Mouse (Mus musculus) embryonic facial prominence, embryonic 10.5 days (tissue): ENCODE data around the gene Ap4s1. TPM values are rescaled to one million over a fixed set of nuclear protein-coding genes. Genes with fewer than 3 reads are reported as not detected.
"Not testable (repeated sequence)": the region's sequence is repeated elsewhere in the genome, so short reads cannot be mapped to it uniquely, and the experiment has no call there.

Source experiments
- DNase-seq: peaks from one replicate; pipeline ENCODE4 v3.0.0-alpha.2; 2017; ENCODE audit warnings: low spot score
- H3K27ac ChIP-seq: fragments of 300-500 bp; sonication (generic); replicated peaks from 2 replicates; pipeline ENCODE4 v1.5.1; 2016; ENCODE audit warnings: mild to moderate bottlenecking
- H3K27me3 ChIP-seq: fragments of 300-500 bp; sonication (generic); replicated peaks from 2 replicates; pipeline ENCODE4 v1.6.1; 2016; ENCODE audit warnings: low read depth, mild to moderate bottlenecking; ENCODE audit not compliant: poor library complexity, severe bottlenecking
- H3K36me3 ChIP-seq: fragments of 300-500 bp; sonication (generic); replicated peaks from 2 replicates; pipeline ENCODE4 v1.6.1; 2016; ENCODE audit warnings: mild to moderate bottlenecking, moderate library complexity
- H3K4me1 ChIP-seq: fragments of 300-500 bp; sonication (generic); 2 replicates; pipeline ENCODE4 v1.6.1; 2016
- H3K4me3 ChIP-seq: fragments of 300-500 bp; sonication (generic); 2 replicates; pipeline ENCODE4 v1.5.1; 2016; ENCODE audit warnings: mild to moderate bottlenecking, moderate library complexity
- H3K9me3 ChIP-seq: fragments of 300-500 bp; sonication (generic); 2 replicates; pipeline ENCODE4 v1.6.1; 2016; ENCODE audit warnings: mild to moderate bottlenecking
- WGBS: fragments of 180-500 bp; shearing (Covaris S2); methylation state at CpG from one replicate; pipeline ENCODE4 v1.1.7; 2016; 5-methylcytosine and 5-hydroxymethylcytosine counted together
- polyA plus RNA-seq: library from polyadenylated mRNA; unstranded; fragments of >200 nt; fragmentation: Nextera tagmentation; extraction: Ambion mirVana; gene quantifications from 2 replicates; pipeline ENCODE4 v1.2.1, GENCODE M21; 2016

Gene Ap4s1
- 35.3 and 35.8 TPM in 2 replicates for polyA plus RNA-seq

DNA sequence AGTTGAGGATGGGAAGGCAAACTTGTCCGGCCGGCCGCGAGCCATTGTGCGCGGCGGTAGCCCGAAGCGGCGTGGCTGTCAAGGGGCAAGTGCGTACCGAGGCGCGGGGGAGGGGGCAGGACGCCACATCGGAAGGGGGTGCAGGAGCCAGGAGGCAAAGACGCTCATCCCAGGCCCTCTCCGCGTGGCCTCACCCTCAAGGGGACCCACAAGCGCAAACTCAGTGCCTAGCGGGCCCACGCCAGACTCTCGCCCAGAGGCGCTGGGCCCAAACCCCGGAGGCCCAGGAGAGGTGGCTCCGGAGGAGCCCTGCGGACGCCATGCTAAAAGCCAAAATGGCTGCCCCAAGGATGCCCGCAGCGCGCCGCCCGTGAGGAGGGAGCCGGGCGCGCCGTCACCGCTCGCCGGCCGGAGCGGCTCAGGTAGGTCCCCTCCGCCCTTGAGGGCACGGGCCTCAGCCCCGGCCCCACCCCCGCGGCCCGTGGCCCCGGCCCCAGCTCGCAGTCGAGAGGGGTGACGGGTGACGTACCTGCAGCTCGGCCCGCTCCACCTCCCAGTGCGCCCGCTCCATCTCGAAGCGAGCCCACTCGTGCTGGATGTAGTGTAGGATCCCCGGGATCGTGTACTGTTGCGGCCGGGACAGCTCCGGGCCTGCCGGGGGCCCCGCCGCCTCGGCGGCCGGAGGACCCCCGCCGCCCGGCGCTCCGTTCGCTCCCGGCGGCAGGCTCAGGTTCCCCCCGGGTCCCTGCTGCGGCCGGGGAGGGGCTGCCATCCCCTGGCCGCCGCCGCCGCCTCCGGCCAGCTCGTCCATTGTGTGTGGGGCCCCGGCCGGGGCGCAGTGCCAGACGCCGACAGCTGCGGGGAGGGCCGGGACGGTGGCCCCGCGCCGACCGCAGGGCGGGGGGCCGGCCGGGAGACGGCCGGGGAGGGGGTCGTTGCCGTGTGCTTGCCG lies at the start of gene Ap4s1:
TSS of gene Ap4s1 (plus strand) at position 141 of the 952 bp plus-strand sequence.
- peak; percentile 84 for DNase-seq
- no peaks in the 10 kb centered on the region for H3K9me3 ChIP-seq
- H3K36me3 ChIP-seq, result no peaks in the 10 kb centered on the region
- H3K4me3 ChIP-seq, result peak within 1 kb of the TSS; percentile 98
- peaks cover 17% of the 10 kb centered on the region for H3K4me1 ChIP-seq
- under 1% methylated on average over 108 of the region's 108 CpGs for WGBS
- H3K27ac ChIP-seq, result peak within 1 kb of the TSS; percentile 100
- H3K27me3 ChIP-seq, result no peaks in the 10 kb centered on the region

DNA sequence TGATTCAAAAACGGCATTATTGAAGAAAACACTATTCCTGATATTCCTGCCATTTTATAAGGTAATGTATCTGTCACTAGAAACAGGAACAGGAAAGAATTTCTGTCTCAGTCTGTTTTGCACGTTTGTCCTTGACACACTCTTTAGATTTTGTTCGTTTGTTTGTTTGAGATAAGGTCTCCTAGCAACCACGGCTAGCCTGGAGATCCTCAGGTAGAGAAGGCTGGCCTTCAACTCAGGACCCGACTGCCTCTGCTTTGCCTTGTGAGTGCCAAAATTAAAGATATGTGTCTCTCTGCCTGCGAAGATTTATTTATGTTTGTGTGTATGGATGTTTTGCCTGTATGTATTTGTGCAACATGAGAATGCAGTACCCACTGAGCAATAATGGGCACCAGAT lies 49.0 kb upstream of the Ap4s1 start:
- no peak for DNase-seq
- H3K9me3 ChIP-seq, result no peaks in the 10 kb centered on the region
- 74% methylated on average over 6 of the region's 6 CpGs for WGBS

DNA sequence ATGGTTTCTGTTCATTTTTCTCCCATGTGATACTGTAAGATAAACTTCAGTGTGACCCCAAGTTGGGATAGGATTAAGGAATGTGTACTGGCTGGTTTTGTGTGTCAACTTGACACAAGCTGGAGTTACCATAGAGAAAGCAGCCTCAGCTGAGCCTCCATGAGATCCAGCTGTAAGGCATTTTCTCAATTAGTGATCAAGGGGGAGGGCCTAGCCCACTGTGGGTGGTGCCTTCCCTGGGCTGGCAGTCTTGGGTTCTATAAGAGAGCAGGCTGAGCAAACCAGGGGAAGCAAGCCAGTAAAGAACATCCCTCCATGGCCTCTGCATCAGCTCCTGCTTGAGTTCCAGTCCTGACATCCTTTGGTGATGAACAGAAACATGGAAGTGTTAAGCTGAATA lies 41.4 kb upstream of the Ap4s1 start:
- not testable (repeated sequence) for H3K9me3 ChIP-seq, H3K4me3 ChIP-seq, H3K4me1 ChIP-seq, H3K27ac ChIP-seq, H3K27me3 ChIP-seq
- peaks cover 70% of the 10 kb centered on the region for H3K36me3 ChIP-seq
- DNase-seq, result peak; percentile 50

More for the DNA sequence above, 49.0 kb upstream of the Ap4s1 start:
- no peaks in the 10 kb centered on the region for H3K4me1 ChIP-seq
- H3K27ac ChIP-seq, result no peak overlapping the region
- no peaks in the 10 kb centered on the region for H3K27me3 ChIP-seq
- H3K4me3 ChIP-seq, result no peak overlapping the region
- H3K36me3 ChIP-seq, result peaks cover 29% of the 10 kb centered on the region

DNA sequence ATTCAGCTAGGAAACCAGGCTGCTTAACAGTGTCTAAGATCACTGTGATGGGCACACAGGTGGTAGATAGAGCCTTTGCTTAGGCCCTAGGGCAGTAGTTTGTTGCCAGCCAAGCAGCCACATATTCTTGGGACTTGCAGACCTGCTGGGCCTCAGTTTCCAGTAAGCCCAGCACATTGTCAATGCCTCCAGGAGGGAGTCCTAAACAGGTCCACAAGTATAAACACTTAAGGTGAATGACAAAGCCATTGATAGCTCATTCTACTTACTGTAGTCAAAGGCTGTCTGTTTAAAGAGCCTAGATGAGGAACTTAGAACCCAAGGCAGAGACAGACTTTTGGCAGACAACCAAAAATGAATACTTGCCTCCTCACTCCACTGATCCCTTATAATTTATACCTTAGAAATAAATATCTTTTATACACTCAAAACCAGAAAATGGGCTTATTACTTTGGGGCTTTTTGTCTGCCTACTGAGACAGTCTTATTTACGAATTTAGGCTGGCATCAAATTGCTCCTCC lies 34.8 kb upstream of the Ap4s1 start:
- H3K27me3 ChIP-seq, result no peaks in the 10 kb centered on the region
- 85% methylated on average over 1 of the region's 1 CpGs for WGBS
- peaks cover 33% of the 10 kb centered on the region for H3K36me3 ChIP-seq

DNA sequence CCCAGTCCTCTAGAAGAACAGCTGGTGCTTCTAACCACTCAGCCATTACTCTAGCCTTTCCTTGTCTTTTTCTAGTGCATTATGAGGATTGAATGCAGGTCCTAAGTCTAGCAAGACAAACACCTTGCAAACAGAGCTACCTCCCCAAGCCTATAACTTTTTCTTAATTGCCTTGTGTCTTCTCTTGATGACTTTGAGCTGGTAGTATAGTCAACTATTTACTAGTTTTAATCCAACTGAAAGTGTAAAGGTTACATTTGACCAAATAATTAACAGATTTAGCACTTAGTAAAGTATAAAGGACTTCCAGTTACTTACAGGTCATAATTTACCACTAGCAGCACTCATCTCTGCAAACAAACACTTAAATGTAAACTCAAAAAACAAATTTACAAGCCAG lies 27.8 kb upstream of the Ap4s1 start:
- H3K9me3 ChIP-seq, result no peaks in the 10 kb centered on the region
- H3K27me3 ChIP-seq, result no peaks in the 10 kb centered on the region
- no peak overlapping the region for H3K4me3 ChIP-seq
- no peaks in the 10 kb centered on the region for H3K36me3 ChIP-seq
- H3K4me1 ChIP-seq, result peaks cover 14% of the 10 kb centered on the region
- DNase-seq, result no peak
- H3K27ac ChIP-seq, result no peak overlapping the region

More for the DNA sequence above, 34.8 kb upstream of the Ap4s1 start:
- no peak overlapping the region for H3K27ac ChIP-seq
- no peak overlapping the region for H3K4me3 ChIP-seq
- H3K9me3 ChIP-seq, result no peaks in the 10 kb centered on the region
- no peak for DNase-seq
- no peaks in the 10 kb centered on the region for H3K4me1 ChIP-seq

DNA sequence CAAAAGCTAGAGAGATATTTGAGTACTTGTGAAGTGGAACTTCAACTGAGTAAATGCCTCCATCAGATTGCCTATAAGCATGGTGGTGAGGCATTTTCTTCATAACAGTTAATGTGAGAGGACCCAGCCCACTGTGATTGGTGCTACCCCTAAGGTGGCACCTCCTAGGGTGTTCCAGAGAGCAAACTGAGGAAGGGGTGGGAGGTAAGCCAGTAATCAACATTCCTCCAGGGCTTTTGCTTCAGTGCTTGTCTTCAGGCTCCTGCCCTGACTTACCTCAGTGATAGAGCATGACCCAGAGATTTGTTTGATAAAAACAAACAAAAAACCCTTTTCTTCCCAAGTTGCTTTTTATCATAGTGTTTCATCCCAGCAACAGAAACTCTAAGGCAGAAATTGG lies 26.9 kb upstream of the Ap4s1 start:
- H3K4me3 ChIP-seq, result no peak overlapping the region
- no peak for DNase-seq
- no peaks in the 10 kb centered on the region for H3K27me3 ChIP-seq
- no peaks in the 10 kb centered on the region for H3K9me3 ChIP-seq
- H3K36me3 ChIP-seq, result no peaks in the 10 kb centered on the region
- peaks cover 14% of the 10 kb centered on the region for H3K4me1 ChIP-seq
- no peak overlapping the region for H3K27ac ChIP-seq

DNA sequence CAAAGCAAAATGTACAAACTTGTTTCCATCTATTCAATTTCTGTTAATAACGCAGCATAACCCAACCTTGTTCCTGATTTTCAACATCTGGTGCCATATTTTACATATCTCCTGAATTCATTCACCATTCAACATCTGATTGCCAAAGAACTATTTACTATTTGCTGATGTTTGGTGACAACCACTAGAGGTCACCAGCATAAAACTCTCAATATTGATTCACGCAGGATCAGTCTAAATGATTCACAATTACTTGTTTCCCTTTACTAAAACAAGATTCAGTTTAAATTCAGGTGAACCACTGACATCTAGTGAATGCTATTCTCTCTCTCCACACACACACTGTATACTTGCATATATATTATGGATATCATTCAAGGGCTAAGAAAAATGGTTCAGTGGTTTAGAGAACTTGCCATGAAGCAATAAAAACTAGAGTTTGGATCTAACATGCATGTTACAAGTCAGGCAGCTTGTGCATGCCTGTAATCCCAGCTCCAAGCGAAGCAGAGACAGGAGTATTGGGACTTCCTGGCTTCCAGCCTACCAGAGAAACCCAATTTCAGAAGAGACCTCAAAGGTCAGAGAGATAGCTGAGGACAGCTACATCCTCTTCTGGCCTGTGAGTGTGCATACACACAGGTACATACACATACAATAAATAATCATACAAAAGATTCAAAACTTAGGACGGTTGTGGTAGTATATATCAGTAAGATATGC lies 24.0 kb upstream of the Ap4s1 start:
- Histone ChIP-seq H3K27me3 (no peaks in the 10 kb centered on the region), H3K9me3 (no peaks in the 10 kb centered on the region), H3K4me3 (no peak overlapping the region), H3K36me3 (no peaks in the 10 kb centered on the region), H3K4me1 (peaks cover 14% of the 10 kb centered on the region), H3K27ac (no peak overlapping the region)
- no peak for DNase-seq
- 82% methylated on average over 4 of the region's 4 CpGs for WGBS

DNA sequence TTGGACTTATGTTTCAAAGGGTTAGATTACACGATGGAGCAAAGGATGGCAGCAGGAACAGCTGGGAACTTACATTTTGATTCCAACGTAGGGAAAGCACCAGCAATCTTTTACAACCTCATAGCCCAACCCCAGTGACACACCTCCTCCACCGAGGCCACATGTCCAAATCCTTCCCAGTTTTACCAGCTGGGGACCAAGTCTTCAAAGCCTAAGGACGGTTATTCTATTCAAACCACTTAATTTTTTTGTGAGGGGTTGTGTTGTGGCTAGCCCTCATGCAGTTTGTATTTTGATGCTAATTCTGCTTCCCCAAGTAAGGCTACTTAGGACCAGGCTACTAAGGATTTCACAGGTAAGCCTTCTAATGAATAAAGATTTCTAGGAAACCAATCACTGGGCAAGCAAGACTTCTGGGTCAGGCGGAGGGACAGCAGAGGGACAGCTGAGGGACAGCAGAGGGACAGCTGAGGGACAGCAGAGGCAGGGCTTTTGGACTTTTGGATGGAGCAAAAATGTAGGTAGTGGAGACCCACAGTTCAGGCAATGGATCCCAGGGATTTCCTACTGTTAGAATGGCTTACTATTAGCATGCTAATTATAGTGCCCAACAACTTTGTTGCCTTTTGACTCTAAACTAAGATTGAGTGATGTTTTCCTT lies 19.5 kb upstream of the Ap4s1 start:
- no peak overlapping the region for H3K27ac ChIP-seq
- peaks cover 9% of the 10 kb centered on the region; the same call in 1 of the 2 replicates for H3K4me1 ChIP-seq
- 35% methylated on average over 5 of the region's 5 CpGs for WGBS
- no peak for DNase-seq
- no peaks in the 10 kb centered on the region for H3K36me3 ChIP-seq
- H3K4me3 ChIP-seq, result no peak overlapping the region
- no peaks in the 10 kb centered on the region for H3K9me3 ChIP-seq
- H3K27me3 ChIP-seq, result no peaks in the 10 kb centered on the region

DNA sequence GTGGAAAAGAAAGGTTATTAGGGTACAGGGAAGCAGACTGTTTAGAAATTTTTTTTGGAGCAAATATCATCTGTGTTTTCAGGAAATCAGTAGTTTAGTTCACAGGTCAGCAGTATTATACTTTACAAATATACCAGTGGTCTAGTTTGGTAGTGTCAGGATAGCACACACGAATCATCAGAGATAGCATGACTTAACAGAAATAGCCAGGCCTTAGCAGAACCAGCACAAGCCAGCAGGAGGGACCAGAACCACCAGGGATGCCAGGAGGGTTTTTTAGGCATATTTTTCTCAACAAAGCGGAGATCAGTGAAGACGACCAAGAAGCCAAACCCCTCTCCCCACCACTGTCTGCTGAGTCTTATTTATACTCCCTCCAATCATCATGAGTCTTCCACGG lies 17.6 kb upstream of the Ap4s1 start:
- H3K36me3 ChIP-seq, result no peaks in the 10 kb centered on the region
- no peak overlapping the region for H3K27ac ChIP-seq
- H3K4me1 ChIP-seq, result peaks cover 9% of the 10 kb centered on the region; the same call in 1 of the 2 replicates
- no peaks in the 10 kb centered on the region for H3K9me3 ChIP-seq
- H3K4me3 ChIP-seq, result no peak overlapping the region
- no peak for DNase-seq
- H3K27me3 ChIP-seq, result no peaks in the 10 kb centered on the region
- WGBS, result 75% methylated on average over 4 of the region's 4 CpGs

DNA sequence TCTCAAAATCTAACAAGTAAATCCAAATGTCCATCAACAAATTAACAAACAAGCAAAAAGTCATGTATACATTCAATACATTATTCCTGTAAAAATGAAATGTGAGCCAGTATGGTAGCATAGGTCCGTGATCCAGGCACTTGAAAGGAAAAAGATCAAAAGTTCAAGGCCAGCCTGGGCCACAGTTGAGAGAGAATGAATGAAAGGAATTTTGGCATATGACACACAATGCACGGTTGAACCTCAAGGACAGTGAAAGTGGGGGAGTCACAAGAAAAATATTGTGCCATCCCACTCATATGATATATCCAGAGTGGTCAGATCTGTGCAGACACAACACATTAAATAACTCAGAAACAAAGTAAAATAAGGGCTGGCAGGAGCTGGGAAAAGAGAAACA lies 14.4 kb upstream of the Ap4s1 start:
- no peak overlapping the region for H3K27ac ChIP-seq
- no peak overlapping the region for H3K4me3 ChIP-seq
- H3K36me3 ChIP-seq, result peaks cover 3% of the 10 kb centered on the region; the same call in 1 of the 2 replicates
- H3K9me3 ChIP-seq, result no peaks in the 10 kb centered on the region
- peaks cover 9% of the 10 kb centered on the region; the same call in 1 of the 2 replicates for H3K4me1 ChIP-seq
- DNase-seq, result no peak
- 67% methylated on average over 2 of the region's 2 CpGs for WGBS
- H3K27me3 ChIP-seq, result no peaks in the 10 kb centered on the region

DNA sequence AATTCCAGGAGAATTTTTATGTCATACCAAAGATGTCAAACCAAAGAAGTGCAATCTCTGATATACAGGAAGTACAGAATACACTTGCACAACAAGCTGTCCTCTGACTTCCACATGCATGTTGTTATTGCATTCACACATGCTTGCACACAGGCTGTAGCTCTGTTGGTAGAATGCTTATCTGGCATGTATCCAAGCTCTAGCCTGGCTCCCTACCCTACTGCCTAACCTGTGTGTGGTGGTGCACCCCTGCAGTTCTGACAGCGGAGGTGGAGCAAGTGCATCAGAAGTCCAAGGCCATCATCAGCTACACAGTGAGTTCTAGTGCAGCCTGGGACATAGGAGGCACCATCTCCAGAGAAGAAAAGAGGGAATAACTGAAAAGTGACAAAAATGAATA lies 12.0 kb upstream of the Ap4s1 start:
- Histone ChIP-seq H3K4me3 (no peak overlapping the region), H3K27ac (no peak overlapping the region), H3K4me1 (peaks cover 4% of the 10 kb centered on the region; the same call in 1 of the 2 replicates), H3K27me3 (no peaks in the 10 kb centered on the region), H3K9me3 (no peaks in the 10 kb centered on the region), H3K36me3 (peaks cover 12% of the 10 kb centered on the region)
- WGBS, result 92% methylated on average over 1 of the region's 1 CpGs
- no peak for DNase-seq

DNA sequence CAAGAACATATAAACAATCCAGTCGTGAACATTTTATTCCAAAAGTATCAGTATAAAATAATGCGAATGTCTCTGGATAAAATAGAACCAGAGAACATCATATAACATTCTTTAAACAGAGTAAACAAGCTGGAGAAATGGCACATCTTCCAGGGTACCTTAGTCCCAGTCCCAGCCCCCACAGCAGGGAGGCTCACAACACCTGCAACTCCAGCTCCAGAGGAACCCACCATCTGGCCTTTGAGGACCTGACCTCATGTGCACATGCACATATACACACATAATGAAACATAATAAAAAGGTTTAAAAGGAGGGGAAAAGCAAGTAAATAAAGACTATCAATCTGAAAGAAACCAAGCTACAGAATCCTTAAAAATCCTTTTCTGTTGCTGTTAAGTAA lies 2.3 kb upstream of the Ap4s1 start:
- H3K9me3 ChIP-seq, result no peaks in the 10 kb centered on the region
- H3K27me3 ChIP-seq, result no peaks in the 10 kb centered on the region
- no peak overlapping the region for H3K4me3 ChIP-seq
- peaks cover 9% of the 10 kb centered on the region; the same call in 1 of the 2 replicates for H3K36me3 ChIP-seq
- WGBS, result 92% methylated on average over 2 of the region's 2 CpGs
- no peak for DNase-seq
- H3K27ac ChIP-seq, result no peak overlapping the region
- H3K4me1 ChIP-seq, result peaks cover 17% of the 10 kb centered on the region
